Mouse (Mus musculus): ENCODE data around the gene Pnpla7. TPM values are rescaled to one million over a fixed set of nuclear protein-coding genes. Genes with fewer than 3 reads are reported as not detected.

The Pnpla7 gene
- total RNA-seq, 1 experiment from 2014 or later, result 87.6 TPM

- ATAC-seq (replicated peaks; ENCODE audit: insufficient number of reproducible peaks, low FRiP score, low TSS enrichment, poor library complexity, severe bottlenecking), result peak; percentile 81
Observed at GRCm38 (mm10) chr2:24974906-24975703, 728 bp upstream of the Pnpla7 start, which contains the start of gene Mrpl41. Gene Mrpl41, minus strand, starts transcription at chr2:24975098.

DNA sequence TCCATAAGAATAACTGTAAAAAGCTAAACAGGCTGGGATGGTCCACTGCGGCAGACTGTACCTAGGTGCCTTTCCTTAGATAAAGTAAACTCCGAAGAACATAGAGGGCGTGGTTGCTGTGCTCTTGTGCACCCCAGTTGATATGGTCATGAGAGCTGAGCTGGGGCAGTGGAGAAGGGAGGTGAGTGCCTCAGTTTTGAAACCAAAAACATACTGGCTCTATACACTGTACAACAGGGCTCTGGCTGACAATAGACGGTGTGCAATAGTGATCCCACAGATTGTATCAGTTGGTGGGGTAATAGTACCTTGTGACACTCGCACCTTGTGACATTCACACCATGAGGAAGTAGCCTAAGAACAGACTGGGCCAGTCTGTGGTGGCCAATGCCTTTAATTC, 1.1 kb downstream of the Pnpla7 start:
- peak; percentile 32; the same call in 1 of the 2 replicates for ATAC-seq (replicated peaks; ENCODE audit: insufficient number of reproducible peaks, low FRiP score, low TSS enrichment, poor library complexity, severe bottlenecking)

DNA sequence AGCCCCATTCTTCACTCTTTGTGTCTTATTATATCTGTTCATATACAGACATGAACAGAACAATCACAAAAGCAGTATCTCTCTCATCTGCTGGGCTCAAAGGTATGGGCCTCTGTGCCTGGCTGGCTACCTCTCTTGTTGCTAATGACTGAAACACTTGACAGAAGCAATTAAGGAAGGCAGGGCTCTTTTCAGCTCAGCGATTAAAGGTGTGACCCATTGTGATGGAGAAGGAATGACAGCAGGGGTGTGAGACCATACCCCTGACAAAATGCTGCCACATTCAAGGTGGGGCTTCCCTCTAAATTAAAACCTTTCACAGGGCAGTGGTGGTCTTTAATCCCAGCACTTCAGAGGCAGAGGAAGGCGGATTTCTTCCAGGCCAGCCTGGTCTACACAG, 11.9 kb downstream of the Pnpla7 start:
- ATAC-seq (replicated peaks; ENCODE audit: insufficient number of reproducible peaks, low FRiP score, low TSS enrichment, poor library complexity, severe bottlenecking), result no peak

DNA sequence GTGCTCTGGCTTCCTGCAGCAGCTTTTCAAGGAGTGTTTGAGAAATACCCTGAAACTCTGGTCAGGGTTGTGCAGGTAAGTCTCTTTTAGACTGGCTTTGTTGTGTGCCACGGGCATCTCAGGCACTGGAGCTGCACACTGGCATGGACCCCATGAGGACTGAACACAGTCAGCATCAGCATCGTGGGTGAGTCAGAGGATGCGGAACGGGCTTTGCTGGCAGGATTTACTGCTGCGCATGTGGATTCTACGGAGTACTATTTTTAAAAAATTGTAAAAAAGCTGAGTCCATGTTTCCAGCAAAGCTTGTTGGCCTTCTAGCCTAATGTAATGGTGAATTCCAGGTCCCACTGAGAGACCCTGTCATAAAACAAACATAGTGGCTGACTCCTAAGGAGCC, 19.5 kb downstream of the Pnpla7 start:
- ATAC-seq (replicated peaks; ENCODE audit: insufficient number of reproducible peaks, low FRiP score, low TSS enrichment, poor library complexity, severe bottlenecking), result no peak

DNA sequence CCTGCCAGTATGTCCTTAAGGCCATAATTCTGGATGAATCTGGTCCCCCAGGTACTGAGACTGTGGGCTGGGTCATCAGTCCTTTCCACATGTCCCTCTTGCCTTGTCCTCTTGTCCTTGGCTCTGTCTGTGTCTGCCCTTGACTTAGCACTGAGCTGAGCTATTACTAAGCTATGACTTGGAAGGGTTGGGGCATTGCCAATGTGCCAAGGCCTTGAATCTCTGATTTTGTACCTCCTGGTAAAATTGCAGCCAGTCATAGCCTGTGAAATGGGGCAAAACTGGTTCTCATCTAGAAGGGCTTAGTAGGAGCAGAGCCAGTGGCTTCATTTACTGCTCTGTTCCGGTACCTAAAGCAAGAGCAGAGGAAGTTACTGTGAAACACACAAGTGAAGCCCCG, 20.6 kb downstream of the Pnpla7 start:
- no peak for ATAC-seq (replicated peaks; ENCODE audit: insufficient number of reproducible peaks, low FRiP score, low TSS enrichment, poor library complexity, severe bottlenecking)

GRCm38 (mm10) chr2:25000544-25001235, 24.9 kb downstream of the Pnpla7 start:
- no peak for ATAC-seq (replicated peaks; ENCODE audit: insufficient number of reproducible peaks, low FRiP score, low TSS enrichment, poor library complexity, severe bottlenecking)

DNA sequence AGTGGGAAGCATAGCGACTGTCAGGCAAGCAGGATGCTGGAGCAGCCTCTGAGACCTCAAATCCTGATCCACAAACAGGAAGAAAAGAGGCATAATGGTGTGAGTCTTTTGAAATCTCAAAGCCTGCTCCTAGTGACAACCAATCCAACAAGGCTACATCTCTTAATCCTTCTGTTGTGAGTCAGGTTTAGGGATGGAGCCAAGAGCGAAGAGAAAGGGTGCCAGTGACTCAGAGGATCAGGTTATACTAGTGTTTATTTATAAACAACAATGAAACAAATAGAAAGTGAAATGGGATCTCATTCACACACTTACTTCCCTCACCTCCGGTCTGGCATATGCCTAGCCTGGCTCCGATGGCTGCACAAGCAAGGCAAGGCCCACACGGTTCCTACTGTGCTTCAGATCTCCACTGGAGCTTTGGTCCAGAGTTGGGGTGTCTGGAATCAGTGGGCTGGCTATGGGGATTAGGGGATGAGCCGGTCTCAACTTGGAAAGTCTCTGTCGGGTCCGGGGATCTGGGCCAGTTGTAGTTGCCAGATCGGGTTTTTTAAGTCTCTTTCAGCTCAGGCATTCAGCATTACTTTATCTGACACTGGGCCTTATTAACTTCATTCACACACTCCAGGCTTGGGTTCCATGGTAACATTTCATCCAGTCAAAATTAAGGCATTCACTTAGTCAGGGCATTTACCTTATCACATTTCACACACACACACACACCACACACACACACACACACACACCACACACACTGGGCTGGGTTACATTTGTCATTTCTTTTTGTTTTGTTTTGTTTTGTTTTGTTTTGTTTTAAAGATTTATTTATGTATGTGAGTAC, 28.3 kb downstream of the Pnpla7 start:
- ATAC-seq (replicated peaks; ENCODE audit: insufficient number of reproducible peaks, low FRiP score, low TSS enrichment, poor library complexity, severe bottlenecking), result no peak

- no peak for ATAC-seq (replicated peaks; ENCODE audit: insufficient number of reproducible peaks, low FRiP score, low TSS enrichment, poor library complexity, severe bottlenecking)
Observed at GRCm38 (mm10) chr2:25006767-25007166, 30.9 kb downstream of the Pnpla7 start.

GRCm38 (mm10) chr2:25008250-25008649, 32.4 kb downstream of the Pnpla7 start:
- no peak for ATAC-seq (replicated peaks; ENCODE audit: insufficient number of reproducible peaks, low FRiP score, low TSS enrichment, poor library complexity, severe bottlenecking)

- no peak for ATAC-seq (replicated peaks; ENCODE audit: insufficient number of reproducible peaks, low FRiP score, low TSS enrichment, poor library complexity, severe bottlenecking)
Observed at GRCm38 (mm10) chr2:25022678-25023077, 46.8 kb downstream of the Pnpla7 start.

DNA sequence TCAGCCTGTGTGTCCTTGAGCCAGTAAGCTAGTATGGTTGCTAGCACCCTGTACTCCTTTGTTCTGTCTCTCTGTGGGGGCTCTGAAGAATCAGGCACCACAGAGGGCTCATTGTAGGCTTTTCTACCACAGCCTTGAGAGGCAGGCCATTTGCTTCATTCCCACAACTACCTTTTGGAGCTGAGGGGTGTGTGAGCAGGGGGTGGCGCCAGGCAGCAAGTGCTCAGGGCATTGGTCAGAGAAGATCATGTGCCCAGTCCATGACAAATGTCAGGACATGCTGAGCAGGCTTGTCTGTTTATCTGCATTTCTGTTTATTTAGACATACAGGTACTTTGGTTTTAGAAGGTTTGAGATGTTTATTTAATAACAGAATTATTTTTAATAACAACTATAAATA, 49.3 kb downstream of the Pnpla7 start:
- ATAC-seq (replicated peaks; ENCODE audit: insufficient number of reproducible peaks, low FRiP score, low TSS enrichment, poor library complexity, severe bottlenecking), result no peak

DNA sequence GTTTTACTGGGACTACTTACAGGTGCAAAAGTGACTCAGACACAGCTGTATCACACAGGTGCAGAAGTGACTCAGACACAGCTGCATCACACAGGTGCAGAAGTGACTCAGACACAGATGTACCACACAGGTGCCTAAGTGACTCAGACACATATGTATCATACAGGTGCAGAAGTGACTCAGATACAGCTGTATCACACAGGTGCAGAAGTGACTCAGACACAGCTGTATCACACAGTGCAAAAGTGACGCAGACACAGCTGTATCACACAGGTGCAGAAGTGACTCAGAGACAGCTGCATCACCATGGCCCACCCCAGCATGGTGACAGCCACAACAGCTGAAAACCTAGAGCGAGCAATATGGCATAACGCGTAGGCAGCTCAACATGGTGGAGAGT, 59.2 kb downstream of the Pnpla7 start:
- ATAC-seq (replicated peaks; ENCODE audit: insufficient number of reproducible peaks, low FRiP score, low TSS enrichment, poor library complexity, severe bottlenecking), result no peak

DNA sequence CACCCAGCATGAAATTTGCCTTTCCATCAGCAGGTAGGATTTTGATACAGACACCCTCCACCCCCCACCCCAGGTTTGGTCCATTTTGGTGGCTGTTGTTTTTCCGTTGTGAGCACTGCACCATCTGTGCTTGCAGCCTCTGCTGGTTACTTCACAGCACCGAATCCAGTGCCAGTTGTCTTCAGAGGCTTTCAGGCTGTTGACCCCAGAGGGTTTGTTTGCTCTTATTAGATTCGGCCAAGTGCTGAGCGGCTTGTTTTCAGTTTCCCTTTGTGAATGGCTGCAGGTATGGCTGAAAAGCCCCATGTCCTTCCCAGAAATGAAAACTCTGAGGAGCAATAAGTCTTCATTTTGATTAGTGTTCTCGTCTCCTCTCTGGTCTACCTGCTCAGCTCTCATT, 64.3 kb downstream of the Pnpla7 start:
- no peak for ATAC-seq (replicated peaks; ENCODE audit: insufficient number of reproducible peaks, low FRiP score, low TSS enrichment, poor library complexity, severe bottlenecking)

GRCm38 (mm10) chr2:25050921-25051320, 75.1 kb downstream of the Pnpla7 start:
- ATAC-seq (replicated peaks; ENCODE audit: insufficient number of reproducible peaks, low FRiP score, low TSS enrichment, poor library complexity, severe bottlenecking), result no peak

DNA sequence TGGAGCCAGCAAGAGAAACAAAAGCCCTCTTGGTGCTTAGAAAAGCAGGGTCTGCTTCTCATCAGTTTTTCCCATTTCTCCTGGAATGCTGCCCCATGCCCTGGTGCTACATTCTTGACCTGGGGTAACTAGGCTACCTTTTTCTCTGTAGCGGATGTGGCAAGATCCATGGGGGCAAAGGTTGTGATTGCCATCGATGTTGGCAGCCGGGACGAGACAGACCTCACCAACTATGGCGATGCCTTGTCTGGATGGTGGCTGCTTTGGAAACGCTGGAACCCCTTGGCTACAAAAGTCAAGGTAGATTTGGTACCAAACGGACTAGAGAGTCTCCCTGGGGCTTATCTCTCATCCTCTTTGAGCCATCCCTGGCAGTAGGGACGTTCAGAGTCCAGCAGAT, 75.6 kb downstream of the Pnpla7 start:
- ATAC-seq (replicated peaks; ENCODE audit: insufficient number of reproducible peaks, low FRiP score, low TSS enrichment, poor library complexity, severe bottlenecking), result no peak

GRCm38 (mm10) chr2:25053101-25053500, 77.3 kb downstream of the Pnpla7 start:
- ATAC-seq (replicated peaks; ENCODE audit: insufficient number of reproducible peaks, low FRiP score, low TSS enrichment, poor library complexity, severe bottlenecking), result no peak

- peak; percentile 66 for ATAC-seq (replicated peaks; ENCODE audit: insufficient number of reproducible peaks, low FRiP score, low TSS enrichment, poor library complexity, severe bottlenecking)
Observed at GRCm38 (mm10) chr2:25054221-25055067, 78.6 kb downstream of the Pnpla7 start, which contains the start of gene Nsmf. Gene Nsmf, plus strand, starts transcription at chr2:25054355.

GRCm38 (mm10) chr2:25055068-25055405, 79.2 kb downstream of the Pnpla7 start:
- no peak for ATAC-seq (replicated peaks; ENCODE audit: insufficient number of reproducible peaks, low FRiP score, low TSS enrichment, poor library complexity, severe bottlenecking)

Data from monocyte, adult 5-6 weeks (primary cell).